Mouse (Mus musculus) spleen, postnatal 4 days (tissue): ENCODE results near the gene Atxn7l1.
A peak's percentile ranks its signal among the peaks of the same experiment; 100 is the strongest.

Experiments
- DNase-seq, 2 experiments: peaks; one replicate each; pipeline ENCODE4 v3.0.0; 2022; ENCODE audit warnings: low spot score in 2 of 2

Atxn7l1 gene

DNA sequence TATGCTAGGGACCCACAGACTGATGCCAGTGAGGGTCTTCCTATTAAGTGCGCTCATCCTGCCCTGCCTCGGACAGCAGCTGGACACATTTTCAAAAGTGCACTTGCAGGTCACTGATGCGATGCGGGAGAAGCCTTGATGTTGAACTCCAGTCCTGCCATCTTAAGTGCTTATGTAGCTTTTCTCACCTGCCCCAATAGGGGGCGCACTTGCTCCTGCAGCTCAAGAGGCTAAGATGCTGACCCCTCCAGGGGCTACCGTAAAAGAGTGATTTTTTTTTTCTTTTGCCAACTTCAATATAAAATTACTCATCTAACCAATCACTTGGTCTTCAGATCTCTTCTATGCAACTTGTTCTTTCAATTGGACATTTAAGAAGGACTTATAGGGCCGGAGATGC is 175.1 kb downstream of the Atxn7l1 start:
- no peak for DNase-seq

DNA sequence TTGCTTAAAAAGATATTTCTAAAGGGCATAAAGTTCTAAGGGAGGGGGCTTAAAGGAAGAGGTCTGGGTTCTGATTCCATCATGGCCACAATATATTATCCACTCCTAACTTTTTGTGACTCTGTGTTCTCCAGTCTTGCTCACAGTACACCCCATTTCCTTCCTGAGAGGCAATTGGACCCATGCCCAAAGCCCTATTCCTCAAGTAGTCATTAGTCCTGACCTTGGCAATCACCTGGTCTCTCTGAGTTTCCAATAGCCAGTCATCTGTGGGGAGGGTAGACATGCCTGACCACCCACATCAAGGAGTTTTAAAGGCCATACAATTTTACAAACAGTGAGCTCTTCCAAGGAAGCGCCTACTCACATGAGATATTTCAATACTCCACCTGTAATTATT is 176.3 kb downstream of the Atxn7l1 start:
- DNase-seq: no peak

DNA sequence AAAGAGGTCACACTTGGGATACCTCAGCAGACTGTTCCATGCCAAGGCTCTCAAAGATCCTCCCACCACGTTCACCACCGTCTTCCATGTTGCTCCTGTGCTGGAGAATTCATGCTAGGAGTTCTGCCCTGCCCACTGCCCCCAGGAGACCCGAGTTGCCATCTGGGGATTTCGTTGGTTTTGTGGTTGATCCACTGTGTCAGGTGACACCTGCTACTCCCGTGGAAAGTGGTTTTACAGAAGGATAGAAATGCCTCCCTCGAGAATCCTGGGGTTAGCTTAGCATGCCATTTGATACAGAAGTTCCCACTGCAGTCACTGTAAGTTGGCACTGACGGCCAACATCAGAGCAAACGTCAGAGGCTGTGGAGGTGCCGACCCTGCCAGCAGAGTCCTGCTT is 177.9 kb downstream of the Atxn7l1 start:
- no peak for DNase-seq

DNA sequence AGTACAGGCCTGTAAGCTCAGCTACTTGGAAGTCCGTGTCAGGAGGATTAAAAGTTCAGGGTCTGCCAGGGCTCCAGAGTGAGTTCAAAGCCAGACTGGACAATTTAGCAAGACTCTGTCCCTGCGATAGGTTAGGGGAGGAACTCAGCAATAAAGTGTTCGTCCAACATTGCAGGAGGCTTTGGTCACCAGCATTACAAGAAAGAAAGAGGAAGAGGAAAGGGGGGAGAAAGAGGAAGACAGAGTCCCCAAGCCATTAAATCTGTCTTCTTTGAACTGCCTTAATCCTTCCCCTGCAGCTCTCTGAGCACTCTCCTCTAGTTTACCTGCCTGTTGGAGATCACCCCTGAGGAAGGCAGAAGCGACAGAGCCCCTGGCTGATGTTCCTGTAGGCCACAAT is 184.6 kb downstream of the Atxn7l1 start:
- no peak for DNase-seq

DNA sequence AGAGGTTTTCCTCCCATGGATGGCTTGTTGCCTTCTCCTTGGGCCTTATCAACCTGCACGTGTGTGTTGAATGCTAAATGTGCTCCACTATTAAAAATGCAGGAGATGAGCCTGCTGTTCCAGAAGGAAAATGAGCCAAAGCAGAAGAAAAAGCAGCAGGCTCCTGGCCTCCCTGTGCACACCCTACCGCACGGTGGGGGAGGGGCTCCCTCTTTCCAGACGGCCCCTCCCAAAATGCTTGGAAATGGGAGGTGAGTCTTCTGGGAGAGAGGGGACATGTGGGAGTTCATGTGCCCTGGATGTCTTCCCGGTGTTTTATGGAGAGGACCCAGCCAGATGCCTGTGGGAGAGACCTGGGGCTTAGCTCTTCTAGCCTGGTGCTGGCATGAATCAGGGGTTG is 185.3 kb downstream of the Atxn7l1 start:
- DNase-seq: no peak

DNA sequence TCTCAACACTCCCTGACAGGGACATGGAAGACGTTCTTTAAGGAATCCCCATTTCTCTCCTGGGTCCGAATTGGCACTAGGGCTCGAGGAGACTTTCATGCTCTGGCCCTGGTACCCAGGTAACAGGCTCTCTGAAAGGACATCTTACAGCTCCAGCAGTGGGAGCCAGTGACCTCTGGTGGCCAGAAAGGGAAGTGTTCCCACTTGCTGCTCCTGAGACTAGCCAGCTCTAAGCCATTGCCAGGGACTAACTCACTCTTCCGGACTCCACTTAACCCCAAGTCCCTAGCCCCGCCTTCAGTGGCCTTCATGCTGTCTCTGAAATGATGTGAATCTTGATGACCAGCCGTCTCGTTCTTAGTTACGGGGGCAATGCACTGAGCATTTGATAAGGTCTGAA is 186.4 kb downstream of the Atxn7l1 start:
- peak; percentile 86 to 95 for DNase-seq

DNA sequence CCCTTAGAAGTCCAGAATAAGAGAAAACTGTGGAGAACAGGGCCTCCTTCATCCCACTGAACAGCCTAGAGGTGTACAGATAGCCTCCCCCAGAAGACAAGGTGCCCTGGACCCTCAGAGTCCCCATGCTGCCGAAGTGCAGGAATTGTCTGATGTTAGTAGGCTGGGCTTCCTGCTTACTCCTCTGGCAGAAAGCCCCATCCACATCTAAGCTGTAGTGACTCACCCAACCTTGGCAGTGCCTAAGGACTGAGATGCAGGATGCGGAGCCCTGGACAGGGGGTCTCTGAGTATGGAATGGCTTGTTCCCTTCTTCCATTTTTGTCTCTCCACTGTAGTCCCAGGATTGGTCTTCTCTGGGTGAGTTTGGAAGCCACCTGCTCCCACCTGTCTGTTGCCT is 187.0 kb downstream of the Atxn7l1 start:
- DNase-seq: no peak

DNA sequence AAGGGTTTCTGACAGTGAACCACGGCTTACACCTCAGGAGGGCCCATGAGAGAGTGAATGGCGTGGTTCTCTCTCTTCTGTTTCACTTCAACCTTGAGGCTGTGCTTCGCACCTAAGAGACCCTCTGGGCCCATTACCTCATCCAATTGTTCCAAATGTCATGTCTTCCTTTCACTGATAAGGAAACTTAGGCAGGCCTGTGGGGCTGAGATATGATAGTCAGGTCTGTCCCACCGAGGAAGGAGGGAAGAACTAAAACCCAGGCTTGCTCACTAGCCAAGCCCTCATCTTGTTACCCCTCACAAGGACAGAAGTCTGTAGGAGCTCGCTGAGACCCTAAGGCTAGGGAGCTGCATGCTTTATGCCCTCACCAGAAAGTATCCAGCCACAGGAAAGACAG is 187.5 kb downstream of the Atxn7l1 start:
- peak in 1 of 2 experiments; percentile 56 for DNase-seq

DNA sequence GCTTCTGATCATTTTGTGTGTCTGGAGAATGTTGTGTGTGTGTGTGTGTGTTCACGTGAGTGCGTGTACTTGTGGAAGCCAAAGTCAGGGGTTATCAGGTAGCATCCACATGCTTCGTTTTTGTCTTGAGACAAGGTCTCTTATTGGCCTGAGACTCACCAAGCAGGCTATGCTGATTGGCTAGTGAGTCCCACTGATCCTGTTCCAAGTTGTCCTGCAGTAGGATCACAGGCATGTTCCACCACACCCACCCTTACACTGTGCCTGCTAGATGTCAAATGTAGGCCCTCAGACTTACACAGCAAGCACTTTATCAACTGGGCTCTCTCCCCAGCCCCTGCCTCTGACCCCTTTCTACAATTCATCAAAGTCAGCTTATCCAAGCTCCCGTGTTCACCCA is 187.9 kb downstream of the Atxn7l1 start:
- DNase-seq: peak in 1 of 2 experiments; percentile 34

DNA sequence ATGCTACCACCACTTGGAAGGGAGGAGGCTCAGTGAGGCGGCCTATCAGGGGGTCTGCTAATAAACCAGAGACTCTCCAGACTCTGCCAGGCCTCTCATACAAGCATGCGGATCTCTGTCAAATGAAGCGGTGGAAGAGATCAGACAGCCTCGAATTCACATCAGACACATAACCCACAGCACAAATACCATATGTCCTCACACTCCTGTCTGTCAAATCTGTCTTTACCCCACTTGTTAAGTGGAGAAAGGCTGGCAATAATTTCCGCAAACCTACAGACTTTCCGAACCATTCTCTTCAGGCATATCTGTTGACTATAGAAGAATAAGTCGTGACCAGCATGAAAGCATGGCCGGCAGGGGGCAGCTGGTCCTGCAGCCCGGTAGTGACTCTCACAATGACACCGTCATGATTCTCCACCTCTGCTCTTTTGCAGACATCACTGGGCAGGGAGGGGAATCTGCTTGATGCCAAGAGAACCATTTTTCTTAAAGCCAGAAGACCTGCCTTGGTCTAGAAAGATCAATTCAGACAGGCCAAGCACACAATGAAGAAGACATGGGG is 189.2 kb downstream of the Atxn7l1 start:
- DNase-seq: peak in 1 of 2 experiments; percentile 44

DNA sequence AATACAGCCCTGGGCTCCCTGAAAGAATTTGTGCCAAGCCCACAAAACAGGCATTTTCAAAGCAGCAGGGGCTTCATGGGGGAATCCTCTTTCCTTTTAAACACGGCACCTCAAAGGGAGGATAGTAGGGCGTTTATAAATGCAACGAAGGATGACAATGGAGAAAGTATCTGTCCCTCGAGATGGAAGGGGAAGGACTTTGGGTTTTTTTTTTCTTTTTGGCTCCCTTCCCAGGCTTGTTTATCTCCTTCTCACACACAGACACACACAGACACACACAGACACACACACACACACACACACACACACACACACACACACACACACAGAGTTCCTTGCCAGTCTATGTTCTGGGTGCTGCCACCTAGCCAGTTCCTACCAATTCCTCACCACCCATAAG is 189.8 kb downstream of the Atxn7l1 start:
- no peak for DNase-seq

DNA sequence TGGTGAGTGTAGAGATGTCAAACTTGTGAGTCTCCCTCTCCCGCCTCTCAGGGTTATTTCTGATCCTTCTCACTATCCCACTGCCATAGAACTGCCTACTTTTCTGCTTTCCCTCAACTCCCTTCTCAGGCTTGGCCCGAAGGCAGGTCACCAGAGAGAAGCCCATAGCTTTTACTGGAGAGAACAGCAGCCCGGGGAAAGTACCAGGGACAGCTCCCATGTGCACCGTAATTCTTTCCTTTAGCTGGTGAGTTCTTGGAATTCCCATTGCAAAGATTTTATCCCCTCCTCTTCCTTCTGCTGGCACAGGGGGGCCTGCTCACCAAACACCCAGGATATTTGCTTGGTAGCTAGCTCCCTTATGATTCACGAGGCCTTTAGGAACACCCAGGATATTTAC is 190.7 kb downstream of the Atxn7l1 start:
- no peak for DNase-seq

DNA sequence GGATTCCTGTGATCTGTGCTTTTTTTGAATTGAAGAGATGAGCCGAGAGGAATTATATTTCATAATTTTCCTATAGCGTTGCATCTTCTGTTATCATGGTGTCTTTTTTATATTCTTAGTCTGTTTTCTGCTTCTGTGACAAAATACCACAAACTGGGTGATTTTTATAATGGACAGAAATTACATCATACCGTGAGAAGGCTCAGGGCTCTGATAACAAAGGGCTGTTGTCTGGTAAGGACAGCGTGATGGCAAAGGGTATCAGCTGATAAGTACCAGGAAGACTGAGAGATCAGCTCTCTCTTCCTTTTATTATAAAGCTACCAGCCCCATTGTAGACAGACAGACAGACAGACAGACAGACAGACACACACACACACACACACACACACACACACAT is 192.3 kb downstream of the Atxn7l1 start:
- no peak for DNase-seq

DNA sequence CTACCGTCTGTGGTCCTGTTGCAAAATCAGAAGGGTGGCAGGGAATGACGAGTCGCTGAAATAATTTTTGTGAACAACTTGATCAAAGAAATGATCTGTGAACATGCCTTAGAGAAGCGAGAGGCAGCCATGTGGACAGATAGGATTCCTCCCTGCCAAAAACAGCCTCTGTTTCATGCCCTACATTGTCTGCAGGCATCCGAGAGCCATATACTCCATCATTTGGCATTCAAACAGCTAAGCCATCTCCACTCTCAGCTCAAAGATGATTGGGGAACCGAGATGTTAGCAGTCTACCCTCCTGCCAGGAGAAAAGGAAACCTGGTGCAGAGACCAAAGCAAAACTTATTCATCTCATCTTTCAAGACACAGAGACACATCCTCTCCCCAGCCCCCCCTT is 193.2 kb downstream of the Atxn7l1 start:
- no peak for DNase-seq

DNA sequence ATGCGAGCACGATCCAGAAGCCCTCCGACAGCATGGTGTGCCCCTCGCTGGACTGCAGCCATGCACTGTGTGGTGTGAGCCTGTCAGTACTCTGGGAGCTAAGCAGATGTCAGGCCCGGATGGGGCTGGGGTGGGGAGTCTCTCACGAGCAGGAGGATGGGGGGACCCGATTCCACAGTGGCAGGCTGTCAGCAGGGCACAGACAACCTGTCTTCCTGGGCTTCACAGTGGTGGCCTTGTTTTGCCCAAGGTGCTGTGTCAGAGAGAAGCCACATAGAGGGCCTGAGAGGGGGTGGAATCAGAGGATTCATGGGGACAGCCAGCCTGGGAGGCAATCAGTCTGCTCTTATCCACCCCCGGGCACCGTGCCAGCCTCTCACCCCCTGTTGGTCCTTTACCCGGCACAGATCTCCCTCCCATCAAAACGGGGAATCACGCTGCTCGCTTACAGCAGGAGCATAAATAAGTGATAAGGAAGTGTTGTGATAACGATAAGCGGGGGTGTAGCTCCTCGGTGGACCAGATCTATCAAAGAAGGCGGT is 193.9 kb downstream of the Atxn7l1 start:
- peak in 1 of 2 experiments; percentile 39 for DNase-seq

DNA sequence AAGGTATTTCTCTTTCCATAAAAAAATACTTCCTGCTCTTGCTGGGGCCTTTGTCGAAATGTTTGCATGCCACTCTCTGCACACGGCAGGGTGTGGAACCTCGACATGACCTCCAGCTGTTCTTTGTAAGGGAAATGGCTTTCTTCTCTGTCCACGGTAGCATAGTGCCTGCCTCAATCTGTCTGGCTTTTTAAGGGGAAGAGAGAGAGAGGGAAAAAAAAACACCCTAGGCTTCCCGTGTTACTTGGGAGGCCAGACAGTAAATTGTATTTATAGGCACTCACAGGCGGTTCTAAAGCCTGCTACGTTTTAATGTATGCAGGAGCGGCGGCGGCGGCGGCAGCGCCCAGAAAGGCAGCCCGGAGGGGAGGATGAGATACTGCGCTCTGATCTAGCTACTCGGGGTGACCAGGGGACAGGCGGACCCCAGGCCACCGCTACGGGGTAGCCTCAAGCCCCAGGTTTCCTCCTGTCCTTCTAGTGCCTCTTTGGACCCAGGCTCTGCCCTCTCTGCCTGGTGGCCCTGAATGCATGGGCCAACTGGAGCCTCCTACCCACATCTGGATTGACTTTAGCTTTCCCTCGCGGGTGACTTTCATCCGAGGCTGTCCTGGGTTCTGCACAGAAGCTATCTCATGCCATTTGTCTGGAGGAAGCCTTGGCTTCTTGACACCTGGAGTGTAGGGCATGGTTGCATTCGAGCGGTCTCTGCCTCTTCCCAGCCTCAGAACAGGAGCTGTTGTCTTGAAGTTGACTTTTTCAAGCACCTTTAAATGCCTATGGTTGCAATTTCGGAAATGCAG is 197.7 kb downstream of the Atxn7l1 start:
- no peak for DNase-seq

DNA sequence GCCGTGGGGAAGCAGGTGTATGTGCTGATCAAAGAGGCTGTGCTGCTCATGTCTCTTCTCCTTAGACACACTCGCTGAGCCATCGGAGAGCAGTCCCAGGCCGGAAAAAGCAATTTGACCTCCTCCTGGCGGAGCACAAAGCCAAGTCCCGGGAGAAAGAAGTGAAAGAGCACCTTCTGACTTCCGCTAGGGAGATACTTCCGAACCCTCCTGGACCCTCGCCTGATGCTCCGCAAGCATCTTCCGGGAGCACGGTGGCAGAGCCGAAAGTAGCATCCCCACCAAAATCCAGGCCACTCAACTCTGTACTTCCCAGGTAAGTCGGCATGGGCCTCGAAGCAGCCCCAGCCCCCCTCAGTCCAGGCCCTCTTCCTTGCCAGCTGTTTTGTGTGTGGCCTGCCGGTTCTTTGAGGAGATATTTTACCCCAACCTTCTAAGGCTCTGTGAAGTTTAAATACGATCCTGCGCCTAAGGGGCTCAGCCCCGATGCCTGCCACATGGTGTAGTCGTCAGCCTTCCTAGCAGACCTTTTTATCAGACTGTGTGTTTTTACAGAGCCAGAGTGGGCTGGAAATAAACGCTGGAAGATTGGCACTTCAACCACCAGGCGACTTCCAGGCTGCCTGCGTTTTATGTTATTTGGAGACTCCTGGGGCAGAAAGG is 198.4 kb downstream of the Atxn7l1 start:
- DNase-seq: no peak

DNA sequence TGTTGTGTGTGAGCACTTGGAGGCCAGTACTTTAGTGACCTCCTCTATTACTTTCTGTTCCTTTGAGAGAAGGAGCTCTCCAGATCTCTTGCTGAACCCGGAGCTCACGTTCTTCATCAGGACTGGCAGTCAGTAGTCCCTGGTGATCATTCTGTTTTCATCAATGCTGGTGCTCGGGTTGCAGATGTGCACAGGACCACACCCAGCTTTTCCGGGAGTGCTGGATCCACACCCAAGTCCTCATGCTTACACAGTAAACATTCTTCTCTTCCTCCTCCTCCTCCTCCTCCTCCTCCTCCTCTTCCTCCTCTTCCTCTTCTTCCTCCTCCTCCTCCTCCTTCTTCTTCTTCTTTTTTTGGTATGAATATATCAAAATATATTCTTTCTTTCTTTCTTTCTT is 205.2 kb downstream of the Atxn7l1 start:
- DNase-seq: no peak

DNA sequence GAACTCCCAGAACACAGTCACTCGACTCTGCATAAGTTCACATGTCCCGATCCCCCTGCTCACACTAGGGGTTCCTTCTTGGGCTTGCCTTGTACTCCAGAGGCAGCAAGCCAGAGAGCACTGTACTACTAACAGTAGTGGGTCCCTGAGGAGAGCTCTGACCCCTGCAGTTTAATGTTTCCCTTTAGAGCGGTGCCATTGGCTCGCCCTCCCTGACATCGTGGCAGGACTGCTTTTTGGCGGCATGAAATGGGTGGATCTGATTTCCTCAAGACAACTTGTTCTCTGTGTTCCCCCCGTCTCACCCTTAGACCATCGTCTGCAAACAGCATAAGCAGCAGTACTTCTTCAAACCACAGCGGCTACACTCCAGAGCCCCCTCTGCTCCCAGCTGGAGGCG is 210.9 kb downstream of the Atxn7l1 start:
- no peak for DNase-seq

DNA sequence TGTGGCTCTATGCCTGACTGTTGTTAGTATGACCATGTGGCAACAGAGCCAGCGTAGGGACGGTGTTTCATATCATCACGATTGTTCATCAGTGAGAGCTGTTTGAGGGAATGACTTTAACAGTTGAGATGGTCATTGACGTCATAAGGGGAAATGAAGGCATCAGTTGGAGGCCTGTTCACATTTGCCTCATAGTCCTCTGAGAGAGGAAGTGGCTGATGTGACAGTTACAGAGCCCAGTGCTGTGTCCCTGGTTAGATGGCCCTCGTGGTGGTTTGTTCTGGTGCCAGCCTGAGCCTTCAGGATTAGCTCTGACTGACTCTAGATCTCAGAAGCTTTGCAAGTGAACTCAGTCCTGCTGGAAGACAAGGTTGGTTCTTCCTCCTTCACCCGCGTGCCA is 211.7 kb downstream of the Atxn7l1 start:
- no peak for DNase-seq

DNA sequence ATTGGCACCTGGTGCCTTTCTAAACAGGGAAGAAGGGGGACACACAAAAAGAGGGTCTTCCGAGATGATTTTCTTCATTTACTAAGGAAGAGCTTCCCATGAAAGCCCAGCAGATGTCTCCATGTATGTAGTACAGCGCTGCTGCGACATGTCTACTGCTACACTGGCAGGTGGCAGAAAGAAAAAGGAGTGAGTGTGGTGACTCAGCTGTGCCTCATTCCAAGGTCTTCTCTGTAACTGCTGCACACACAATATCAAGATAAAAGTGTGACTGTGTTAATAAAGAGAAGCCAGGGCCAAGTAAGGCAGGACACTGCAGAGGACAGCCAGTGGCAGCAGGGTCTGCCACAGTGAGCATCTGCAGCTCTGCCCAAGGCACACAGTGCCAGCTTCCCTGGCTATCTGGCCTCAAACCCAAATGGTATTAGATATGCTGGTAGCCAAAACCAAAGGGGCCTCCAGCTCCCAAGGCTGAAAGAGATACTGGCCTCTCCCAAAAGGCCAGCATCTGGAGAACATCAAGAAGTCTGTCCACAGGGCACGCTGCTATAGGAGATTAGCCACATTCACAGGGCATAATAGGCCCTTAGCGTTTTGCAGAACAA is 212.5 kb downstream of the Atxn7l1 start:
- no peak for DNase-seq

DNA sequence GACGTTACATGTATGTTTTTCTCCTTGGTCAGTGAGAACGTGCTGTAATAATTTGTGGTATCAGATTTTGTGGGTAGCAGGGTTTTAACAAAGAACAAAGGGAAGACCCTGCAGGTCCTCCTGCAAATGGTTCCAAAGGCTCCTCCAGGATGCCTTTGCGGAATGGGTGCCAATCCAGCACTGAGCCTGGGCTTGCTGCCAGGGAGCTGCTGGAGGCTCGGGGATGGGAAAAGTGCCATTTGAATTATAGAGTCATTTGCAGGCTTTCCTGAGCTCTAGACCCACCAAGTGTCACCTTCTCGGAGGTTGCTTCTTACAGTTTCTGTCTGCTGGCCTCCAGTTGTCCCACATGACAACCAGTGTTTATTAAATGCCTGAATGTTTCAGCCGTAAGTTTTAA is 213.2 kb downstream of the Atxn7l1 start:
- no peak for DNase-seq
